Mouse (Mus musculus): Measurements from ENCODE around the gene Ndst2. TPM values are rescaled to one million over a fixed set of nuclear protein-coding genes. Genes with fewer than 3 reads are reported as not detected.
"Not testable (repeated sequence)": the region's sequence is repeated elsewhere in the genome, so short reads cannot be mapped to it uniquely, and the experiment has no call there.

Gene Ndst2
- polyA plus RNA-seq, 1 experiment from 2014 or later: 16.8 TPM

- Histone ChIP-seq H3K9ac (replicated peaks) (no peak overlapping the region), H3K4me2 (replicated peaks) (no peak overlapping the region), H3K27ac (no peak overlapping the region), H3K4me3 (replicated peaks) (no peak overlapping the region), H3K36me3 (peaks cover 90% of the 10 kb centered on the region), H3K4me1 (replicated peaks) (peaks cover 10% of the 10 kb centered on the region), H3K27me3 (no peaks in the 10 kb centered on the region), H3K9me3 (no peaks in the 10 kb centered on the region)
- ATAC-seq: no peak
- WGBS: 82% methylated on average over 11 of the region's 11 CpGs
These were observed 20.5 kb downstream of the Ndst2 start for GRCm38 (mm10) chr14:20713832-20714231.

DNA sequence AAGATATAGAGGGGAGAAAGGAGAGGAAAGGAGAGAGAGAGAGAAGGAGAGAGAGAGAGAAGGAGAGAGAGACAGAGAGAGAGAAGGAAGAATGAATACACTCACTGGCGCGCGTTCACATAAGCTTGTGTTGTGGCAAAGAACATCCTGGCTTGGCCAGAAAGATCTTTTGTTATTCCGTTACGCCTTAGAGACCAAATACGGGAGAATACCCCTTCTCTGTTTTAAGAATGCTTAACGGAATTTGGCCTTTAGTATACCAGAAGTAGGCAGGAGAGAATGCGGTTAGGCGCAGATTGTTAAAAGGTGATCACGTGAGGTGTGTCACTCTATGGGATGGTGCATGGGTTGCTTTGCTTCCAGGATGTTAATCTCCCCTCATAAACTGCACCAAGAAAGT is 26.1 kb downstream of the Ndst2 start:
- H3K4me1 ChIP-seq (replicated peaks): peaks cover 29% of the 10 kb centered on the region
- 7% methylated on average over 10 of the region's 10 CpGs for WGBS
- no peaks in the 10 kb centered on the region for H3K27me3 ChIP-seq
- H3K4me3 ChIP-seq (replicated peaks): peak overlapping the region; percentile 98
- ATAC-seq: no peak
- H3K9ac ChIP-seq (replicated peaks): peak overlapping the region; percentile 99
- 0 out of 2 replicates have a peak overlapping the region, but pooled peaks have one; percentile 87 for H3K27ac ChIP-seq
- peaks cover 45% of the 10 kb centered on the region for H3K36me3 ChIP-seq
- peak overlapping the region; percentile 77 for H3K4me2 ChIP-seq (replicated peaks)
- no peaks in the 10 kb centered on the region for H3K9me3 ChIP-seq

- peak within 1 kb of the TSS; percentile 98 for H3K4me3 ChIP-seq (replicated peaks)
- H3K4me1 ChIP-seq (replicated peaks): peaks cover 29% of the 10 kb centered on the region
- peaks cover 38% of the 10 kb centered on the region for H3K36me3 ChIP-seq
- peak within 1 kb of the TSS; percentile 77 for H3K4me2 ChIP-seq (replicated peaks)
- H3K27me3 ChIP-seq: no peaks in the 10 kb centered on the region
- under 1% methylated on average over 76 of the region's 80 CpGs for WGBS
- peak within 1 kb of the TSS; percentile 87 for H3K27ac ChIP-seq
- H3K9ac ChIP-seq (replicated peaks): peak within 1 kb of the TSS; percentile 99
- peak; percentile 96 for ATAC-seq
- H3K9me3 ChIP-seq: no peaks in the 10 kb centered on the region
These were observed 26.9 kb downstream of the Ndst2 start, which contains the start of gene Zswim8 for GRCm38 (mm10) chr14:20707201-20708190. Zswim8 (plus strand) TSS chr14:20707552.

DNA sequence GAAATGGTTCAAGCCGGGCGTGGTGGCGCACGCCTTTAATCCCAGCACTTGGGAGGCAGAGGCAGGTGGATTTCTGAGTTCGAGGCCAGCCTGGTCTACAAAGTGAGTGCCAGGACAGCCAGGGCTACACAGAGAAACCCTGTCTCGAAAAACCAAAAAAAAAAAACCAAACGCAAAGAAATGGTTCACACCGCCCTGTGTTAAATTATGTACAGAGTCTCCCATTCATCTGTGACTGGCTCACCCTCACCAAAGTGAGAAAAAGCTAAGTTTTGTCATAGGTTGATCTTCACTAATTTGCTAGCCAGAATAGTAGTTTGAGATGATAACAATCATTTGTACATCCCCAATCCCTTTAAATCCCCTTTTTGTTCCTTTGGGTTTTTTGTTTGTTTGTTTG is 30.9 kb downstream of the Ndst2 start:
- Histone ChIP-seq H3K27ac (peak overlapping the region; percentile 91), H3K9ac (replicated peaks) (peak overlapping the region; percentile 85), H3K4me3 (replicated peaks) (peak overlapping the region; percentile 67), H3K36me3 (peaks cover 15% of the 10 kb centered on the region), H3K4me2 (replicated peaks) (peak overlapping the region; percentile 57), H3K4me1 (replicated peaks) (peaks cover 53% of the 10 kb centered on the region)
- not testable (repeated sequence) for ATAC-seq, H3K9me3 ChIP-seq, H3K27me3 ChIP-seq
- 11% methylated on average over 8 of the region's 8 CpGs for WGBS

DNA sequence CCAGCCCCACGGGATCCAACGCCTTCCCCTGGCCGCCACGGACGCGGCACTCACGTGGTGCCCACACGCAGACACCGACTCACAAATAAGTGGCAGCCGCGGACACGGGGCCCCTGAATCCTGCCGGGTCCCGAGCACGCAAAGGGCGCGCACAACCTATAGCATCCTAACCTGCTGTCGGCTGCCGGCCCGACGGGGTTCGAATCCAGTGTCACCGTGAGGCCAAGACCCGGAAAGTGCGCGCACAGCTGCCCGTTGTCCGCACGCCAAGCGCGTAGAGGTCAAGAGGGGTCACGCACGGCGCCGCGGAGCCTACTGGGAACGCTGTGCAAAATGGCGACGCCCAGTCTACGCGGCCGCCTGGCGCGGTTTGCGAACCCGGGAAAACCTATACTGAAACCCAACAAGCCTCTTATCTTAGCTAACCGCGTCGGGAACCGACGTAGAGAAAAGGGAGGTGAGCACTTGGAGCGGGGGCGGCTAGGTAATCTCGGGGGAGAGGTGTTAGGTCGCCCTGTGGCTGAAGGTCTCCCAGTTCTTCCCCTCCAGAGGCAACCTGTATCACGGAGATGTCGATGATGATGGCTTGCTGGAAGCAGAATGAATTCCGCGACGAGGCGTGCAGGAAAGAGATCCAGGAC is 31.5 kb downstream of the Ndst2 start, which contains the start of gene Chchd1:
Chchd1 (plus strand) TSS at position 266 of the 641 bp plus-strand sequence.
- ATAC-seq: peak; percentile 69
- peak within 1 kb of the TSS; percentile 91 for H3K27ac ChIP-seq
- peak within 1 kb of the TSS; percentile 85 for H3K9ac ChIP-seq (replicated peaks)
- H3K36me3 ChIP-seq: peaks cover 21% of the 10 kb centered on the region
- under 1% methylated on average over 61 of the region's 61 CpGs for WGBS
- H3K4me1 ChIP-seq (replicated peaks): peaks cover 55% of the 10 kb centered on the region
- H3K4me2 ChIP-seq (replicated peaks): peak within 1 kb of the TSS; percentile 57
- peak within 1 kb of the TSS; percentile 67 for H3K4me3 ChIP-seq (replicated peaks)
- no peaks in the 10 kb centered on the region for H3K9me3 ChIP-seq
- no peaks in the 10 kb centered on the region for H3K27me3 ChIP-seq

GRCm38 (mm10) chr14:20702096-20702740 is 32.1 kb downstream of the Ndst2 start:
- Histone ChIP-seq H3K27ac (peak overlapping the region; percentile 91), H3K4me3 (replicated peaks) (peak overlapping the region; percentile 67), H3K9ac (replicated peaks) (peak overlapping the region; percentile 85), H3K4me2 (replicated peaks) (peak overlapping the region; percentile 57), H3K36me3 (peaks cover 21% of the 10 kb centered on the region), H3K9me3 (no peaks in the 10 kb centered on the region), H3K4me1 (replicated peaks) (peaks cover 62% of the 10 kb centered on the region), H3K27me3 (no peaks in the 10 kb centered on the region)
- 14% methylated on average over 15 of the region's 15 CpGs for whole genome bisulfite sequencing
- ATAC-seq: peak; percentile 32

GRCm38 (mm10) chr14:20701554-20701953 is 32.8 kb downstream of the Ndst2 start:
- Histone ChIP-seq H3K4me2 (replicated peaks) (peak overlapping the region; percentile 57), H3K4me1 (replicated peaks) (peaks cover 65% of the 10 kb centered on the region), H3K9ac (replicated peaks) (peak overlapping the region; percentile 85; the same call in 1 of the 2 replicates), H3K27ac (no peak overlapping the region), H3K27me3 (no peaks in the 10 kb centered on the region), H3K9me3 (no peaks in the 10 kb centered on the region), H3K4me3 (replicated peaks) (peak overlapping the region; percentile 67), H3K36me3 (peaks cover 21% of the 10 kb centered on the region)
- 85% methylated on average over 8 of the region's 8 CpGs for WGBS
- ATAC-seq: no peak

- Histone ChIP-seq H3K4me1 (replicated peaks) (peaks cover 73% of the 10 kb centered on the region), H3K9me3 (no peaks in the 10 kb centered on the region), H3K4me3 (replicated peaks) (no peak overlapping the region), H3K36me3 (peaks cover 20% of the 10 kb centered on the region), H3K27me3 (no peaks in the 10 kb centered on the region), H3K9ac (replicated peaks) (no peak overlapping the region), H3K4me2 (replicated peaks) (no peak overlapping the region), H3K27ac (no peak overlapping the region)
- ATAC-seq: no peak
- 82% methylated on average over 3 of the region's 3 CpGs for WGBS
These were observed 34.0 kb downstream of the Ndst2 start for GRCm38 (mm10) chr14:20700362-20700761.

GRCm38 (mm10) chr14:20698515-20698914 is 35.8 kb downstream of the Ndst2 start:
- Histone ChIP-seq H3K4me2 (replicated peaks) (peak overlapping the region; percentile 88), H3K36me3 (peaks cover 19% of the 10 kb centered on the region), H3K9me3 (no peaks in the 10 kb centered on the region), H3K27me3 (no peaks in the 10 kb centered on the region), H3K4me1 (replicated peaks) (peaks cover 76% of the 10 kb centered on the region), H3K4me3 (replicated peaks) (no peak overlapping the region; the same call in 1 of the 2 replicates), H3K9ac (replicated peaks) (peak overlapping the region; percentile 89), H3K27ac (no peak overlapping the region)
- 94% methylated on average over 2 of the region's 2 CpGs for WGBS
- no peak for ATAC-seq

- Histone ChIP-seq H3K36me3 (peaks cover 34% of the 10 kb centered on the region), H3K4me3 (replicated peaks) (peak overlapping the region; percentile 83), H3K4me1 (replicated peaks) (peaks cover 70% of the 10 kb centered on the region), H3K27ac (no peak overlapping the region), H3K9ac (replicated peaks) (peak overlapping the region; percentile 89), H3K27me3 (no peaks in the 10 kb centered on the region), H3K4me2 (replicated peaks) (peak overlapping the region; percentile 88), H3K9me3 (no peaks in the 10 kb centered on the region)
- no peak for ATAC-seq
- WGBS: 15% methylated on average over 1 of the region's 1 CpGs
These were observed 37.4 kb downstream of the Ndst2 start for GRCm38 (mm10) chr14:20696986-20697385.

GRCm38 (mm10) chr14:20695761-20696520 is 38.4 kb downstream of the Ndst2 start:
- Histone ChIP-seq H3K36me3 (peaks cover 45% of the 10 kb centered on the region), H3K27me3 (no peaks in the 10 kb centered on the region), H3K4me1 (replicated peaks) (peaks cover 60% of the 10 kb centered on the region), H3K4me2 (replicated peaks) (peak overlapping the region; percentile 88), H3K9me3 (no peaks in the 10 kb centered on the region), H3K27ac (peak overlapping the region; percentile 98), H3K9ac (replicated peaks) (peak overlapping the region; percentile 89), H3K4me3 (replicated peaks) (peak overlapping the region; percentile 83)
- no peak for ATAC-seq
- 13% methylated on average over 25 of the region's 27 CpGs for WGBS

Data from midbrain, embryonic 13.5 days (tissue).